Mouse (Mus musculus) liver, adult (tissue): ENCODE measurements around the gene Cyp4x1.

Source experiments
- GATA4 ChIP-seq: IDR thresholded peaks from 2 replicates; pipeline ENCODE4 v1.6.1; 2014; ENCODE audit warnings: mild to moderate bottlenecking, low read length; ENCODE audit not compliant: insufficient replicate concordance

The Cyp4x1 gene

DNA sequence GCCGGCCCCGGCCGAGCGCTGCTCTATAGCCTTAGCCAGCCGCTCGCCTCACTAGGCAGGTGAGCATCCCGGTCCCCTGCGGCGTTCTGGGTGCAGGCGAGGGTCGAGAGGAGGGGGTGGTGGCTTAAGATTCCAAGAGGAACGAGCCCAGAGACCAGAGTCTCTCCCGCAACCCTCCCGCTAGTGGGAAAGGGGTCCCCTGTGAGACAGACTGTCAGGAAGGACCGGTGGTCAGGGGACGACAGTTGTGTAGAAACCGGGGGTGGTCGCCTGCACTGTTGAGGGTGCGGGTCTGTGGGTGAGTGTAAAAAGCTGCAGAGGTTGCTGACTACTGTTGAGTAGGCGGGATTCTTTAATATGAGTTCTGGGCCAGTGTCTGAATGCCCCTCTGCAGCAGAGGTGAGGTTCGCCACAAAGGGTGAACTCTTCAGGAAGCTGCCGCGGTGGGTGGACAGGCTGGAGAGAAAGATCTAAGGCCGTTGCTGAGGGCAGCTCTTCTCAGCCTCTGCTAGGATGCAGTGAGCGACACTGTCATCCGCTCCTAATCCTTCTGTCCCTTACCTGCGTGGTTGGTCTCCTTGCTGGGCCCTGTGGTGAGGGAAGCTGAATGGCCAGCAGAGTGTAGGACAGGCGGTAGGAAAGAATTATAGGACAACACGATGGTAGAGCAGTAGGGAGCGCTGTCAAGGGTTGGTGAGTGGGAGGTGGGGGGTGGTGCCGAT, 70.4 kb downstream of the Cyp4x1 start:
- no peak for TF ChIP-seq GATA4

DNA sequence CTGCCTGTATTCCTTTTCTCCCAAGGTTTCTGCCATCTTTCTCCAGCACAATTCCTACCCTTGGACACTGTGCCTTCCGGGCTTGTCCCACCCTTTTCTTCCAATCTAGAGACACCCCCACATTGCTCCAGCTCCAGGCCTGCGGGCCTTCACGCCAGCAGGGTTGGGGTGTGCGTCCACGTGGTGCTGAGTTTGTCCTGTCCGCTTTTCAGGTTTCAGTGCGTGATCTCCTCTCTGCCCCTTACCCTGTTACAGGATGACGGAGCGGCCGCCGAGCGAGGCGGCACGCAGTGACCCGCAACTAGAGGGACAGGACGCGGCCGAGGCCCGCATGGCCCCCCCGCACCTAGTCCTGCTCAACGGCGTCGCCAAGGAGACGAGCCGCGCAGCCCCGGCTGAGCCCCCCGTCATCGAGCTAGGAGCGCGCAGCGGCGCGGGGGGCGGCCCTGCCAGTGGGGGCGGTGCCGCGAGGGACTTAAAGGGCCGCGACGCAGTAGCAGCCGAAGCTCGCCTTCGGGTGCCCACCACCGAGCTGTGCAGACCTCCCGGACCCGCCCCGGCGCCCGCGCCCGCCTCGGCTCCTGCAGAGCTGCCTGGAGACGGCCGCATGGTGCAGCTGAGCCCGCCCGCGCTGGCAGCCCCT, 71.1 kb downstream of the Cyp4x1 start:
- no peak for TF ChIP-seq GATA4

DNA sequence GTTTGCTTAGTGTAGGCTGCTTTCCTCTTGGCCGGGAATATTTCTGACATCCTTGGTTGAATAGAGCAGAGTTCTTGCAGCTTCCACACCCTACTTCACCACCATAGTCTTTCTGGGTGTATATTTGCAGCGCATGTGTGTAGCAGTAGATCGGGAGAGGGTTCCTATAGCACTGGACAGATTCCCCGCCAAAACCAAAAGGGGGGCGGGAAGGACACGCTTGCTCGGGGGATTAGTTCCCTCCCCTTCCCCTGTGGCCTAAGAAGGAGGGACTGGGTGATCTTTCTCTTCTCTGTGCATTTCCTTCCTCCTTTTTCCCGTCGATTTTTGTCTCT, 71.6 kb downstream of the Cyp4x1 start:
- TF ChIP-seq GATA4 = no peak

DNA sequence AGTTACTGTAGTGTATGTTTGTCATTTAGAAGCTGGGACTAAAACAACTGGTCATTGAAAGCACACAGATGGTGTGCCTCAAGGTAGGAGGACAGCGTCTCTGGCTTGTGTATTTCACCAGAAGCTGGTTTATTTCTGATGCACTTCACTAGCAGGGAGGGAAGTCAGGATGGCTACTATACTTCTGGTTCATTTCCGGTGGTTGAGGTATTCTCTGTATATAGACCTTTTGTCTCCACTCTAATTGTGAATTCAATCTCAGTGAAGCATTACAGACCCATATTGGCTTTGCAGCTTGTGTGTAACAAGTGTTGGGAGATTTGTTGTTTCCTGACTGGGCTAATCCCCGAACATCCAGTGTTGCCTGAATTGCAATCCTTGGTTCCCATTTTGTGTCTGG, 73.3 kb downstream of the Cyp4x1 start:
- TF ChIP-seq GATA4 = no peak

DNA sequence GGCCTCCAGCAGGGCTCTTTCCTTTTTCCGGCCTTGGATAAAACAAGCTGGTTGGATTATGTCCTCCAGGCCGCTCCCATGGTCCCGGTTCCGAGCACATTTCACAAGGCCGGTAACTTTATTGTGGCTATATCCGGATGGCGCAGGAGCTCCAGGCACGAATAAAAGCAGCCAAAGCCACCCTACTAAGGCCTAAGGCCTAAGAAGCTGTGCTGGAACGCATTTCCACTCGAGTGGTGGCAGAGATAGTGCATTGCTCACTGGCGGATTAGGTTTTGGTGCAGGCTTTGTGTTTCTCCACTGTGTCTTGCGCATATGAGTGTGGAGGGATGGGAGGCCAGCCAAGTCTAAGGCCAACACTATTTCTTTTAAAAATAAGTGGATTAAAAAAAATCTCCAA, 74.2 kb downstream of the Cyp4x1 start:
- no peak for TF ChIP-seq GATA4

DNA sequence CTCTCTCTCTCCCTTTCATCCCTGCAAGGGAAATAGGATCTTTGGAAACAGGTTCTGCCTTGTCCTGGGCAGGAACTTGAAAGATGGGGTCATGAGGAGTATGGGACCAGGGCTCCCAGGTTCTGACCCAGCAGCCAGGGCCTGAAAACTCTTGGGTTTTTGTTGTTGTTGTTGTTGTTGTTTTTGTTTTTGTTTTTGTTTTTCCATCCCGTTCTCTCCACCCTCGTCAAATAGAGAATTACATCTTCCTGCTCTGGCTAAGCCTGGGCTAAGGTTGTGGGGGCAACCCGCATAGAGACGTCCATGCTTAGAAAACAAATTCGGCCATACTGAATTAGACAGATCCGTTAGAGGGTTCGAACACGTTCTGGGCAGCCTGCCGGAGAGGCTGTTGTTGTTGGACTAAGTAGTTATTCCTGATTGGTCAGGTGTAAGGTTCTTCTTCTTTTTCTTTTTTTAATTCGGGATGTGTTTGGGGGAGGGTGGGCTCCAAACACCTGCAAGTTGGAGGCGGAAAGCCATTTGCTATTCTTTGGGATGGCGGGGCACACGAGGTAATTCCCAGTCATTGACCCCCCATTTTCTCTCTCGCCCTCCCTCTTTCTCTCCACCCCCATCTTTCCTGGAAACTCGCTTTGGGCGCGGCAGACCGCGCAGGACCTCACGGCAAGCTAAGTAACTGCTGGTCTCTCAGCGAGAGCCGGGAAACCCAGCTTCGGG, 75.0 kb downstream of the Cyp4x1 start:
- TF ChIP-seq GATA4 = no peak

DNA sequence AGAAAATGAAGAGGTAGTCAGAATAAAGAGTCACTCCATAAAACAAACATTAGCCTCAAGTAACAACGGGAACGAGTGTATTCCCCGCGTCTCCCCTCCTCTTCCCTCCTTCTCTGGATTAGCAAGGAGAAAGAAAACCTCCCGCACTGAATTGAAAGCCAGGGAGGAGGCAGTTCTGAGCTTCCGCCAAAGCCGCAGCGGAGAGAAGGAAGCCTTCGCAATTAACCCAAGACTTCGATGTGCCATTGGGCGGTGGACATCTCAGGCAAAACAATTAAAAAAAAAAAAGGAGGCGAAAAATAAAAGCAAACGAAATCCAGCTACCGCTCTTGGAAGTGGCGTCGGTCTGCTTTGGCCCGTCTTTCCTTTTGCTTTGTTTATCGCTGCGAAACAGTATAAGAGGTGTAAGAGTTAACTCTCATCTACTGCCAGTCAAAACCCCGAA, 75.7 kb downstream of the Cyp4x1 start:
- no peak for TF ChIP-seq GATA4

DNA sequence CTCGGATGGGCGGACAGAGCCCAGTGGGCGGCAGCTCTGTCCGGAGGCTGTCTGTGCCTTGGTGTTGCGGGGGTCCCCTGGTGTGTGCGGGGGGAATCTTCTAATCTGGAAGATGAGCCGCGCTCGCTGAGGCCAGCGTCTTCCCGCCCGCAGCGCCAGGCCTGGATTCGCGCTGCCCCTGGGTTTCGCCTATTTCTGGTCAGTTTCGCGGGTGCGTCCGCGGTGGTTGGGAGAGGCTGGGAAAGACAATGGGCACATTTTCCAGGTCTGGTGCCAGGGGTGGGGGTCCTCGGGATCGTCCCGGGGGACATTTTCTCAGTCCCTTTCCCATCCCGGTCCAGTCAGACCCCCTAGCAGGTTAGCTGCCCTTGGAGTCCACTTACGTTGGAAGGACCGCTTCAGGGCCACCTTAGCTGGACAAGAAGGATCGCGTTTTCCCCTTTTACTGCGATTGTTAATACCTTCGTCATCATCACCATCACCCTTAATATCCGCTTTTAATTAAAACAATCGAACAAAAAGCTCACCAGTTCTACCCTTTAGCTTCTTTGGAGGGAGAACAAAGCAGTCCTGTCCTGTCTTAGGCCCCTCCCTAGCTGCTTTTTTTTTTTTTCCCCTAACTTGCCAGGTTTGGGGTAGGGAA, 76.3 kb downstream of the Cyp4x1 start:
- TF ChIP-seq GATA4 = no peak

DNA sequence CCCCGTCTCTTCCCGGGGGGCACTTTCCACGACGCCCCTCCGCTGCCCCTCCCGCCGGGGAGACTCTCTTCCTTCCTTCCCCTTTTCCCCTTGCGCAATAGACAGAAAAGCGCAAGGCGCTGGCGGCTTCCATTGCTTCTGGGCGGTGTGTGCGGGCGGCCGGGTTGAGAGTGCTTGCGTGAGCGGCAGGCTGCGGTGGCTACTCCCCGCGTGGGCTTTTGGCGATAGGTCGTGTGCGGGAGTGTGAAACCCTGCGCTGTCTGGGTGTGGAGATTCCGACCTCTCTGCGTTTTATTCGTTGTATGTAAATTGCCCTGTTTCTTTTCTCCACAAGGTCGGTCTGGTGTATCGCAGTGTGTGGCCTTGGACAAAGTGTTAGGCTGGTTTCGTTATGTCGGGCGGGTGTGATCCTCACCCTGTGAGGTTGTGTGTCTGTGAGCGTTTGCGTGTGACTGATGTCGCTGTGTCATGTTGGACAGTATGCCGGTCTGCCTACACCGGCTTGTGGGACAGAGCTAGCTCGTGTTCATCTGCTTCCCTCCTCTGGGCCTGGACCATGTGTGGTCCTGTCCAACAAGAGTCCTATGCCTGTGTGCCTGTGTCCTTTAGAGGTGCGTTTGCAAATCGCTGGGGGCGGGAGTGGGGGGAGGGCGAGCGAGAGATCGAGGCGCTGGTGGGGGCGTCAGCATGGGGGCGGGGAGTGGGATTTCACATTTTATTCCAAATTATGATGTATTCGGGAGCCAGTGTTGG, 77.0 kb downstream of the Cyp4x1 start:
- TF ChIP-seq GATA4 = no peak

DNA sequence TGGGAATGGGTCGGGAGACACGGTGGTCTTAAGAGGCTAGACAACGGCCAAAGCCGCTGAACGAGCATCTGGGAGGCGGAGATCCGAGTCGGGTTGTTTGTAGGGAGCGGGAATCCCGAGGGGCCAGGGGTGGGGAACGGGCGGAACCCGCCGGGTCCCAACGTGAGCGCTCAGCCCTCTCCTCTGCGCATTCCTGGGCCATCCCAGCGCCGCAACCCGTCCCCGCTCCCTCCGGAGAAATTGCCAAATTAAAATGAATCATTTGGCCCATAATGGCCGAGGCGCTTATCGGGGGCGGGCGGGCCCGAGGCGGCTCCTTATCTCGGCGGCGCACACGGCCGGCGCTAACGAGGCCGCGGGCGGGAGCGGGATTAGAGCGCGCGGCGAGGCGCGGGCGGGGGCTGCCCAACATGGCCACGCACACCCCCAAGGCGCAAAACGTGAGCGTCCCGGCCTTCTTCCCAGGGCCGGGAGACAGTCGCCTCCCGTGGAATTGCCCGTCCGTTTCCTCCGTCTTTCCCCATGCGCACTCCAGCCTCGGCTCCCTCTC, 77.6 kb downstream of the Cyp4x1 start, which contains the start of gene Tal1:
Gene Tal1 (plus strand): TSS at position 56 of the 550 bp plus-strand sequence.
- peak; percentile 96; the same call in 1 of the 2 replicates for TF ChIP-seq GATA4
